14 mouse cellular contexts compared by ENCODE assay signal in genomic region chr5:88629125-88629524, GRCm38 (mm10).
"Had no signal": no experiment of that assay in that cellular context is flagged by ENCODE, and none has a peak within 500 bp of the region (broad histone marks: within the 10 kb centered on the region; RNA-seq: fewer than 3 reads in every experiment).

No protein-coding gene starts in this region.

- DNase-seq: kidney, postnatal 10 days; liver; lung, adult 2 months; lung, postnatal 36 days; midbrain, embryonic 14.5 days; thymus, adult 18-20 months; thymus, postnatal 14 days had no signal

- H3K4me1 ChIP-seq: midbrain, embryonic 10.5 days; neural tube, embryonic 15.5 days had no signal

- H3K27ac ChIP-seq: midbrain, embryonic 10.5 days; neural tube, embryonic 15.5 days had no signal

- ATAC-seq: inflammation-experienced regulatory T-cells, adult 6 months; intestine, postnatal 0 days; lung, postnatal 0 days had no signal

- H3K9me3 ChIP-seq: liver, embryonic 15.5 days; midbrain, embryonic 10.5 days; neural tube, embryonic 15.5 days had no signal

- H3K9ac ChIP-seq: liver, embryonic 15.5 days; neural tube, embryonic 15.5 days had no signal

- H3K4me2 ChIP-seq: liver, embryonic 15.5 days; neural tube, embryonic 15.5 days had no signal

- H3K4me3 ChIP-seq: liver, embryonic 15.5 days; midbrain, embryonic 10.5 days; myocyte; neural tube, embryonic 15.5 days had no signal

- H3K27me3 ChIP-seq: liver, embryonic 15.5 days; neural tube, embryonic 15.5 days had no signal
